Mouse (Mus musculus): ENCODE data around the gene Clip4.

DNA sequence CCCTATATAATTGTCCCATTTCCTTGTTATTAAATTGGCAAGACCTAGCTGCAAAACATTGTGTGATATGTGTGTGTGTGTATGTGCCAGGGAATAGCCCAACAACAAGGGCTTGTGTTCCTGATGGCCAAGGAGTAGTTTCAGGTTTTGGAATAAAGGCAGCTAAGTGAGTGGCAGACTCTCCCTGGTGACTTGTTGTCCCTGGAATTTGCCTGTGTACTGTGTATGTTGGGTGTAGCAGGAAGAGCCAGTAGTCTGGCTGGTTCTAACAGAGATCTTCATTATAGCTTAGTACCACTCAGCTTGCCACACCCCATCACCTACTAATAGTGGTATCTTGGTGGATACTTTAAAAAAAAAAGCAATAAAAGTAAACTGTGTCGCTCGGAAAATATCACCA, 12.2 kb downstream of the Clip4 start:
- TF ChIP-seq CTCF (IDR thresholded peaks at IDR 0.05; ENCODE audit: low read depth) (no peak), EP300 (IDR thresholded peaks at IDR 0.05; ENCODE audit: low read depth) (no peak)

Measured in liver, embryonic 14.5 days (tissue).